Mouse (Mus musculus): ENCODE measurements around the gene Tmem190.

- TF ChIP-seq CTCF (IDR thresholded peaks at IDR 0.05; ENCODE audit: borderline replicate concordance, control insufficient read depth, extremely low read depth, insufficient read depth, low read length, poor library complexity), result no peak
- TF ChIP-seq POLR2A (IDR thresholded peaks at IDR 0.05; ENCODE audit: control insufficient read depth, extremely low read depth, insufficient read depth, low read length, poor library complexity), result no peak
Measured at GRCm38 (mm10) chr7:4806716-4807115, 24.0 kb downstream of the Tmem190 start.
